Mouse (Mus musculus) lung, postnatal 0 days (tissue): ENCODE data around the gene Gmeb2.

ENCODE experiments used
- CTCF ChIP-seq: IDR thresholded peaks from 2 replicates; pipeline ENCODE4 v1.5.1; 2016; ENCODE audit warnings: antibody characterized with exemption, mild to moderate bottlenecking
- EP300 ChIP-seq: IDR thresholded peaks from 2 replicates; pipeline ENCODE4 v1.6.1; 2016; ENCODE audit warnings: antibody characterized with exemption, mild to moderate bottlenecking, control low read depth

- TF ChIP-seq EP300 (no peak), CTCF (no peak)
Measured at GRCm38 (mm10) chr2:181243706-181244394, 44.0 kb downstream of the Gmeb2 start.
